Mouse (Mus musculus) heart, embryonic 12.5 days (tissue): ENCODE results near the gene Prr5. TPM values are rescaled to one million over a fixed set of nuclear protein-coding genes. Genes with fewer than 3 reads are reported as not detected.

ENCODE experiments used
- ATAC-seq: fragments of 200-750 bp; cut with Nextera tagmentation; 2 replicates; pipeline ENCODE4 v1.8.0; 2017; ENCODE audit warnings: moderate TSS enrichment, moderate library complexity; ENCODE audit not compliant: insufficient number of reproducible peaks, low FRiP score
- H3K27ac ChIP-seq: fragments of 300-500 bp; sonication (generic); 2 replicates; pipeline ENCODE4 v1.5.1; 2016; ENCODE audit warnings: mild to moderate bottlenecking, moderate library complexity; ENCODE audit not compliant: poor library complexity, severe bottlenecking
- H3K27me3 ChIP-seq: fragments of 300-500 bp; sonication (generic); replicated peaks from 2 replicates; pipeline ENCODE4 v1.6.1; 2016; ENCODE audit warnings: mild to moderate bottlenecking, moderate library complexity
- H3K36me3 ChIP-seq: fragments of 300-500 bp; sonication (generic); 2 replicates; pipeline ENCODE4 v1.6.1; 2016; ENCODE audit warnings: mild to moderate bottlenecking, moderate library complexity
- H3K4me1 ChIP-seq: fragments of 300-500 bp; sonication (generic); replicated peaks from 2 replicates; pipeline ENCODE4 v1.6.1; 2016; ENCODE audit warnings: mild to moderate bottlenecking
- H3K4me2 ChIP-seq: fragments of 300-500 bp; sonication (generic); 2 replicates; pipeline ENCODE4 v1.6.1; 2016; ENCODE audit warnings: mild to moderate bottlenecking, moderate library complexity
- H3K4me3 ChIP-seq: fragments of 300-500 bp; sonication (generic); 2 replicates; pipeline ENCODE4 v1.5.1; 2016; ENCODE audit warnings: mild to moderate bottlenecking
- H3K9ac ChIP-seq: fragments of 300-500 bp; sonication (generic); 2 replicates; pipeline ENCODE4 v1.6.1; 2016; ENCODE audit warnings: mild to moderate bottlenecking, moderate library complexity
- H3K9me3 ChIP-seq: fragments of 300-500 bp; sonication (generic); replicated peaks from 2 replicates; pipeline ENCODE4 v1.6.1; 2016; ENCODE audit warnings: mild to moderate bottlenecking, moderate library complexity
- WGBS: fragments of 180-500 bp; shearing (Covaris S2); methylation state at CpG from one replicate; pipeline ENCODE4 v1.1.7; 2016; 5-methylcytosine and 5-hydroxymethylcytosine counted together
- polyA plus RNA-seq: library from polyadenylated mRNA; unstranded; fragments of >200 nt; fragmentation: Nextera tagmentation; extraction: Ambion mirVana; gene quantifications from 2 replicates; pipeline ENCODE4 v1.2.1, GENCODE M21; 2016

The Prr5 gene
- polyA plus RNA-seq, 1 experiment from 2014 or later: 23.1 TPM

GRCm38 (mm10) chr15:84732425-84732749, 63.0 kb downstream of the Prr5 start:
- H3K36me3 ChIP-seq: no peaks in the 10 kb centered on the region
- peaks cover 27% of the 10 kb centered on the region for H3K4me1 ChIP-seq
- H3K4me2 ChIP-seq: no peak overlapping the region
- ATAC-seq: no peak
- H3K27ac ChIP-seq: no peak overlapping the region
- H3K9me3 ChIP-seq: peaks cover 3% of the 10 kb centered on the region; the same call in 1 of the 2 replicates
- H3K4me3 ChIP-seq: no peak overlapping the region
- H3K9ac ChIP-seq: no peak overlapping the region
- 53% methylated on average over 4 of the region's 4 CpGs for WGBS
- H3K27me3 ChIP-seq: no peaks in the 10 kb centered on the region

- no peak overlapping the region for H3K27ac ChIP-seq
- no peaks in the 10 kb centered on the region for H3K27me3 ChIP-seq
- 0 out of 2 replicates have a peak, but pooled peaks cover 3% of the 10 kb centered on the region for H3K9me3 ChIP-seq
- H3K4me2 ChIP-seq: no peak overlapping the region
- H3K36me3 ChIP-seq: no peaks in the 10 kb centered on the region
- whole genome bisulfite sequencing: 68% methylated on average over 11 of the region's 11 CpGs
- no peak overlapping the region for H3K9ac ChIP-seq
- no peak for ATAC-seq
- peaks cover 9% of the 10 kb centered on the region for H3K4me1 ChIP-seq
- H3K4me3 ChIP-seq: no peak overlapping the region
Measured at GRCm38 (mm10) chr15:84736346-84736993, 67.0 kb downstream of the Prr5 start.

- WGBS: 38% methylated on average over 3 of the region's 4 CpGs
- H3K9me3 ChIP-seq: 0 out of 2 replicates have a peak, but pooled peaks cover 3% of the 10 kb centered on the region
- no peak for ATAC-seq
- peaks cover 8% of the 10 kb centered on the region for H3K4me1 ChIP-seq
- no peak overlapping the region for H3K4me3 ChIP-seq
- no peak overlapping the region for H3K4me2 ChIP-seq
- H3K36me3 ChIP-seq: no peaks in the 10 kb centered on the region
- no peak overlapping the region for H3K9ac ChIP-seq
- no peak overlapping the region for H3K27ac ChIP-seq
- H3K27me3 ChIP-seq: no peaks in the 10 kb centered on the region
Measured at GRCm38 (mm10) chr15:84736994-84737346, 67.5 kb downstream of the Prr5 start.

GRCm38 (mm10) chr15:84738246-84738645, 68.8 kb downstream of the Prr5 start:
- Histone ChIP-seq H3K27me3 (no peaks in the 10 kb centered on the region), H3K9me3 (0 out of 2 replicates have a peak, but pooled peaks cover 3% of the 10 kb centered on the region), H3K27ac (no peak overlapping the region), H3K4me3 (no peak overlapping the region), H3K4me2 (no peak overlapping the region), H3K9ac (no peak overlapping the region), H3K36me3 (no peaks in the 10 kb centered on the region), H3K4me1 (peaks cover 15% of the 10 kb centered on the region)
- WGBS: 85% methylated on average over 7 of the region's 7 CpGs
- no peak for ATAC-seq

- H3K9ac ChIP-seq: no peak overlapping the region
- H3K36me3 ChIP-seq: no peaks in the 10 kb centered on the region
- H3K27me3 ChIP-seq: no peaks in the 10 kb centered on the region
- H3K27ac ChIP-seq: no peak overlapping the region
- ATAC-seq: no peak
- WGBS: 74% methylated on average over 3 of the region's 3 CpGs
- H3K4me3 ChIP-seq: no peak overlapping the region
- no peak overlapping the region for H3K4me2 ChIP-seq
- 0 out of 2 replicates have a peak, but pooled peaks cover 3% of the 10 kb centered on the region for H3K9me3 ChIP-seq
- H3K4me1 ChIP-seq: peaks cover 35% of the 10 kb centered on the region
Measured at GRCm38 (mm10) chr15:84741573-84741972, 72.2 kb downstream of the Prr5 start.

DNA sequence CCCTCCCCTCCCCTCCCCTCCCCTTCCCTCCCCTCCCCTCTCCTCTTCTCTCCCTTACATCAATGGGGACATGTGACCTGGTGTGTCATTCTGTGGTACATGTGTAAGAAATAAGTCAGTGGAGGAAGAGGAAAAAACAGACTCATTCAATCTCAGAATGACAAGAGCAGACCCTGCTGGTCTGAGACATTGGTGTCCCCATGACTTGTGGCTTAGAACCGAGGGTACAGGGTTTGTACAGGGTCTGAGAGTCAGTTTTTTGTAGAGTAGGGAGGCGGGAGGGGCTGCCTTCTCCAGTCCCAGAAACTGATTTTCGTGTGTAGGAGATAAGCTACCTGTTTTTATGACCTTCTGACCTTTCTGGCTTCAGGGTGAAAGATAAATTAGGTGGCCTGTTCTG, 73.9 kb downstream of the Prr5 start:
- Histone ChIP-seq H3K9ac (no peak overlapping the region), H3K9me3 (0 out of 2 replicates have a peak, but pooled peaks cover 3% of the 10 kb centered on the region), H3K4me2 (no peak overlapping the region), H3K4me3 (no peak overlapping the region), H3K4me1 (peaks cover 35% of the 10 kb centered on the region), H3K36me3 (no peaks in the 10 kb centered on the region), H3K27ac (no peak overlapping the region), H3K27me3 (no peaks in the 10 kb centered on the region)
- WGBS: 9% methylated on average over 3 of the region's 3 CpGs
- no peak; the same call in 1 of the 2 replicates for ATAC-seq

DNA sequence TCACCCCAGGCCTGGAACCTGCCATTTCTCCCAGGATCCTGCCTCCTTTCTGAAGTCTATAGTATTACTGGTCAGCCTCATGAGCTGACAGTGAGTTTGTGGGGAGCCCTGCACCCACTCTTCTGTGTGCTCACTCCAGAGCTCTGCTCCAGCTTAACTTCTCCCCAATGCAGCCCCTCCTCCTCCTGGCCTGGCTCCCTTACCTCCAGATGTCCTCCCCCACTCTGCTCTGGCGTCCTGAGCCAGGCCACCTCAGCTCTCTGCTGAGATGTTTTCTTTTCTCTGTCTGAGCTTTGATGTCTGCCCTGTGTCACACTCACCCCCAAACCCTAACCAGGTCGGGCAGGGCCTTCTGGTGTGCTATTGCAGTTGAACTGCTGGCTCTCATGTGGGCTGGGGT, 74.9 kb downstream of the Prr5 start:
- Histone ChIP-seq H3K36me3 (no peaks in the 10 kb centered on the region), H3K27ac (no peak overlapping the region), H3K9ac (no peak overlapping the region; the same call in 1 of the 2 replicates), H3K4me1 (peaks cover 35% of the 10 kb centered on the region), H3K4me2 (no peak overlapping the region), H3K9me3 (0 out of 2 replicates have a peak, but pooled peaks cover 3% of the 10 kb centered on the region), H3K4me3 (no peak overlapping the region), H3K27me3 (no peaks in the 10 kb centered on the region)
- WGBS: 7% methylated on average over 2 of the region's 2 CpGs
- no peak for ATAC-seq

GRCm38 (mm10) chr15:84745831-84746230, 76.4 kb downstream of the Prr5 start:
- H3K36me3 ChIP-seq: no peaks in the 10 kb centered on the region

More at GRCm38 (mm10) chr15:84745831-84746230, 76.4 kb downstream of the Prr5 start:
- Histone ChIP-seq H3K27ac (no peak overlapping the region), H3K9ac (no peak overlapping the region), H3K4me2 (no peak overlapping the region), H3K4me3 (no peak overlapping the region), H3K27me3 (no peaks in the 10 kb centered on the region), H3K9me3 (no peaks in the 10 kb centered on the region), H3K4me1 (peaks cover 35% of the 10 kb centered on the region)
- 57% methylated on average over 4 of the region's 4 CpGs for WGBS
- 0 out of 2 replicates have a peak, but pooled peaks have one; percentile 45 for ATAC-seq

Other genes with a start within 250 kb of the Prr5 start
- 0.44 and 0.51 TPM in 2 replicates for gene Shisal1, start 222.5 kb upstream of the Prr5 start, polyA plus RNA-seq
- 13.1 and 14.1 TPM in 2 replicates for gene Rtl6, start 111.8 kb upstream of the Prr5 start, polyA plus RNA-seq
- gene Arhgap8, start 50.4 kb downstream of the Prr5 start, polyA plus RNA-seq: 3.4 and 4.0 TPM in 2 replicates
- 0.22 and 0.36 TPM in 2 replicates for gene Phf21b, start 186.4 kb downstream of the Prr5 start, polyA plus RNA-seq